Mouse (Mus musculus) left cerebral cortex, adult 9 months (tissue): ENCODE measurements at regions not wholly inside any gene's neighbourhood (a gene's known extent, or its start where the extent isn't known, plus 50 kb on each side); places are given as distances from the start of the nearest gene placed in this dataset.

Source experiments
- DNase-seq, 2 experiments: peaks; one replicate each; pipeline ENCODE4 v3.0.0; 2022; ENCODE audit warnings: low spot score in 2 of 2

GRCm38 (mm10) chr3:144378524-144379225, 173.7 kb upstream of the Lmo4 start:
- DNase-seq = no peak

GRCm38 (mm10) chr3:144377626-144378523, 172.9 kb upstream of the Lmo4 start:
- DNase-seq = no peak

GRCm38 (mm10) chr3:144376463-144377402, 171.7 kb upstream of the Lmo4 start:
- no peak for DNase-seq

GRCm38 (mm10) chr3:144375725-144376412, 170.8 kb upstream of the Lmo4 start:
- DNase-seq = no peak

- DNase-seq = no peak
These were observed 163.3 kb upstream of the Lmo4 start for GRCm38 (mm10) chr3:144368300-144368699.

- no peak for DNase-seq
These were observed 162.7 kb upstream of the Lmo4 start for GRCm38 (mm10) chr3:144367766-144368116.

- peak in 1 of 2 experiments; percentile 46 for DNase-seq
These were observed 162.2 kb upstream of the Lmo4 start for GRCm38 (mm10) chr3:144366976-144367765.

GRCm38 (mm10) chr3:144365894-144366293, 160.9 kb upstream of the Lmo4 start:
- DNase-seq = no peak

GRCm38 (mm10) chr3:144362472-144362871, 157.5 kb upstream of the Lmo4 start:
- no peak for DNase-seq

- no peak for DNase-seq
These were observed 156.4 kb upstream of the Lmo4 start for GRCm38 (mm10) chr3:144361203-144361978.

- DNase-seq = no peak
These were observed 151.9 kb upstream of the Lmo4 start for GRCm38 (mm10) chr3:144356948-144357295.

GRCm38 (mm10) chr3:144356103-144356947, 151.3 kb upstream of the Lmo4 start:
- DNase-seq = no peak

GRCm38 (mm10) chr3:144352559-144352958, 147.5 kb upstream of the Lmo4 start:
- no peak for DNase-seq

- DNase-seq = no peak
These were observed 143.4 kb upstream of the Lmo4 start for GRCm38 (mm10) chr3:144348431-144348830.

- no peak for DNase-seq
These were observed 130.2 kb upstream of the Lmo4 start for GRCm38 (mm10) chr3:144335237-144335636.

GRCm38 (mm10) chr3:144334201-144334600, 129.2 kb upstream of the Lmo4 start:
- no peak for DNase-seq

GRCm38 (mm10) chr3:144332353-144332752, 127.3 kb upstream of the Lmo4 start:
- no peak for DNase-seq

GRCm38 (mm10) chr3:144329117-144329516, 124.1 kb upstream of the Lmo4 start:
- no peak for DNase-seq

GRCm38 (mm10) chr3:144327235-144327760, 122.3 kb upstream of the Lmo4 start:
- no peak for DNase-seq
